Mouse (Mus musculus) stomach, embryonic 14.5 days (tissue): ENCODE data around the gene Olfr689. TPM values are rescaled to one million over a fixed set of nuclear protein-coding genes. Genes with fewer than 3 reads are reported as not detected.
"Not testable (repeated sequence)": the region's sequence is repeated elsewhere in the genome, so short reads cannot be mapped to it uniquely, and the experiment has no call there.

Experiments
- ATAC-seq: fragments of 200-750 bp; cut with Nextera tagmentation; 2 replicates; pipeline ENCODE4 v1.8.0; 2017; ENCODE audit warnings: low read depth, moderate TSS enrichment; ENCODE audit not compliant: insufficient number of reproducible peaks, insufficient read depth, low FRiP score
- H3K27ac ChIP-seq: fragments of 300-500 bp; sonication (generic); 2 replicates; pipeline ENCODE4 v1.5.1; 2014; ENCODE audit warnings: mild to moderate bottlenecking, low read length, moderate library complexity, mixed read lengths
- H3K27me3 ChIP-seq: fragments of 300-500 bp; sonication (generic); 2 replicates; pipeline ENCODE4 v1.6.1; 2014; ENCODE audit warnings: low read length, control low read depth, mixed read lengths; ENCODE audit not compliant: control insufficient read depth, insufficient read depth
- H3K36me3 ChIP-seq: fragments of 300-500 bp; sonication (generic); 2 replicates; pipeline ENCODE4 v1.6.1; 2014; ENCODE audit warnings: mild to moderate bottlenecking, control low read depth, low read length, moderate library complexity, mixed read lengths; ENCODE audit not compliant: control insufficient read depth, insufficient read depth
- H3K4me1 ChIP-seq: fragments of 300-500 bp; sonication (generic); 2 replicates; pipeline ENCODE4 v1.6.1; 2014; ENCODE audit warnings: low read length, control low read depth, mixed read lengths; ENCODE audit not compliant: control insufficient read depth, insufficient read depth
- H3K4me2 ChIP-seq: fragments of 300-500 bp; sonication (generic); replicated peaks from 2 replicates; pipeline ENCODE4 v1.6.1; 2014; ENCODE audit warnings: low read depth, low read length, control low read depth
- H3K4me3 ChIP-seq: fragments of 300-500 bp; sonication (generic); 2 replicates; pipeline ENCODE4 v1.5.1; 2014; ENCODE audit warnings: low read depth, low read length, control low read depth
- H3K9ac ChIP-seq: fragments of 300-500 bp; sonication (generic); replicated peaks from 2 replicates; pipeline ENCODE4 v1.6.1; 2014; ENCODE audit warnings: low read depth, mild to moderate bottlenecking, control low read depth, low read length, moderate library complexity, mixed read lengths
- H3K9me3 ChIP-seq: fragments of 300-500 bp; sonication (generic); 2 replicates; pipeline ENCODE4 v1.6.1; 2016; ENCODE audit warnings: low read depth, low read length, control low read depth; ENCODE audit not compliant: control insufficient read depth
- WGBS: fragments of 180-500 bp; shearing (Covaris S2); extraction: QIAGEN DNeasy Blood & Tissue Kit; methylation state at CpG from one replicate; pipeline ENCODE4 v1.1.7; 2014; 5-methylcytosine and 5-hydroxymethylcytosine counted together
- polyA plus RNA-seq: library from polyadenylated mRNA; unstranded; fragments of >200 nt; fragmentation: Nextera tagmentation; extraction: Ambion mirVana; gene quantifications from 2 replicates; pipeline ENCODE4 v1.2.1, GENCODE M21; 2014

Gene Olfr689
- not detected in 2 replicates for polyA plus RNA-seq

DNA sequence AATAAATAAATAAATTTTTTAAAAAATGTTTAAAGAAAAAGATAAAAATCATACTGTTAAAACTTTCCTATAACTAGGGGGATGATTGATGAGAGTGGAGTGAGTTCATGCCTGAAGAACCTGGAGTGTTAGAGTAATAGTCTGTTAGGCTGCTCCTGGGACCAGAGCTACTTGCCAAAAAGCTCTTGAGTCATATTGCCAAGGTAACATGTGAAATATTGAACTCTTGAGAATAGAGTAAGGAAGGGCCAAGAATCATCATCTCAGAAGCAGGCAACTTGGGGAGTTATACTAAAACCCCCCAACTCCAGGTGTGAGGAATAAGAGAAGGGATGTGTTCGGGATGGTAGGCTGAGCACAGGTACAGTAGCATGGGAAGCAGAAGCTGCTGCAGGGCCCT, at the start of gene Olfr689:
Gene Olfr689 (plus strand): TSS at position 301 of the 400 bp plus-strand sequence.
- Histone ChIP-seq H3K4me3 (no peak within 1 kb of the TSS), H3K27me3 (no peaks in the 10 kb centered on the region), H3K4me1 (no peaks in the 10 kb centered on the region), H3K36me3 (no peaks in the 10 kb centered on the region), H3K9me3 (no peaks in the 10 kb centered on the region), H3K27ac (no peak within 1 kb of the TSS), H3K4me2 (no peak within 1 kb of the TSS), H3K9ac (no peak within 1 kb of the TSS)
- no peak for ATAC-seq
- WGBS, result 81% methylated on average over 1 of the region's 1 CpGs

DNA sequence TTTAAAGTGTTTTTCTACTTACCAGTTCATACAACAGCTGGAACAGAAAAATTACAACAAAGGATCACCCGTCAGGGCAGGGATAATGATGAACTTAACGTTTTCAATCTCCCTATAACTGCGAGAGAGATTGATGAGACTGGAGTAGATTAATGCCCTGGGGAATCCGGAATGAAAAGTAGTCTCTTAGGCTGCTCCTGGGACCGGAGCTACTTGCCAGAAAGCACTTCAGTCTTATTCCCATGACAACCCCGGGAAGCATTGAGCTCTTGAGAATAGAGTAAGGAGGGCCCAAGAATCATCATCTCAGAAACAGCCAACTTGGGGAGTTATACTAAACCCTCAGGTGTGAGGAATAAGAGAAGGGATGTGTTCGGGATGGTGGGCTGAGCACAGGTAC, 38.5 kb upstream of the Olfr689 start:
- Histone ChIP-seq H3K9ac (no peak overlapping the region), H3K4me2 (no peak overlapping the region), H3K4me1 (no peaks in the 10 kb centered on the region), H3K4me3 (no peak overlapping the region), H3K27me3 (no peaks in the 10 kb centered on the region), H3K27ac (no peak overlapping the region), H3K9me3 (no peaks in the 10 kb centered on the region), H3K36me3 (no peaks in the 10 kb centered on the region)
- ATAC-seq, result no peak
- WGBS, result 60% methylated on average over 7 of the region's 7 CpGs

DNA sequence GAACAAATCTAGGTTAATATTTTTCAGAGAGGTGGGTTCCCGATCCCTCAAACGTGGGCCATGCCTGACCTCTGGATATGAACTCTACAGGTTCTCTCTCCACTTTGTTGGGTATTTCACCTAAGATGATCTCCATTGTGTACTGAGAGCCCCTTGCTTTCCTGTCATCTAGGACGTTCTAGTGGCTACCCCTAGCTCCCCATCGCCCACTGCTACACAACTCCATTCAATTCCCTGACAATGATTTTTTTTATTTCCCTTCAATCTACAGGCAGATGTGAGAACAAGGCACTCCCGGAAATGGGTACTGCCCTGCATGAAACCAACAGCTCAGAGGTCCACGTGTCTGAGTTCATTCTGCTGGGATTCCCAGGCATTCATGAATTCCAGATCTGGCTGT, 23.2 kb upstream of the Olfr689 start, which contains the start of gene Olfr688:
Gene Olfr688 (plus strand): TSS at position 301 of the 400 bp plus-strand sequence.
- 77% methylated on average over 6 of the region's 6 CpGs for WGBS
- no peak within 1 kb of the TSS for H3K27ac ChIP-seq
- no peaks in the 10 kb centered on the region for H3K4me1 ChIP-seq
- no peaks in the 10 kb centered on the region for H3K9me3 ChIP-seq
- H3K9ac ChIP-seq, result no peak within 1 kb of the TSS
- H3K4me3 ChIP-seq, result no peak within 1 kb of the TSS
- H3K4me2 ChIP-seq, result no peak within 1 kb of the TSS
- no peak for ATAC-seq
- H3K27me3 ChIP-seq, result no peaks in the 10 kb centered on the region
- no peaks in the 10 kb centered on the region for H3K36me3 ChIP-seq

DNA sequence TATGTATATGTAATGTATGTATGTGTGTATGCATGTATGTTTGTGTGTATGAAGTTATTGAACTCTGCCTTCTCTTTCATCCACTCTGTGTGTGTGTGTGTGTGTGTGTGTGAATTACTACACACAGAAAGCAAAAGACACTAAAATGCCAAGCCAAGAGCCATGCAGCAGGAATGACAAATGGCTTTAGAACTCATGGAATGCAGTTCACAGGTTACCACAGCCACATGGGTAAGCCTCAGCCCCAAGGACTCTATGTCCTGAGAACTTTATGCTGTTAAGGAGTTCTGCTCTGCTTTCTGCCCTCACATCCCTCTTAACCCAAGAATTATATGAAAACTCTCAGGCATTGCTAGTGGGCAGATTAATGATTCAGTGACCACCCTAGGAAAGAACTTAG, 20.9 kb upstream of the Olfr689 start:
- no peak overlapping the region for H3K4me3 ChIP-seq
- H3K36me3 ChIP-seq, result no peaks in the 10 kb centered on the region
- H3K9me3 ChIP-seq, result no peaks in the 10 kb centered on the region
- H3K4me1 ChIP-seq, result no peaks in the 10 kb centered on the region
- H3K9ac ChIP-seq, result no peak overlapping the region
- no peaks in the 10 kb centered on the region for H3K27me3 ChIP-seq
- H3K27ac ChIP-seq, result no peak overlapping the region
- no peak for ATAC-seq
- no peak overlapping the region for H3K4me2 ChIP-seq

DNA sequence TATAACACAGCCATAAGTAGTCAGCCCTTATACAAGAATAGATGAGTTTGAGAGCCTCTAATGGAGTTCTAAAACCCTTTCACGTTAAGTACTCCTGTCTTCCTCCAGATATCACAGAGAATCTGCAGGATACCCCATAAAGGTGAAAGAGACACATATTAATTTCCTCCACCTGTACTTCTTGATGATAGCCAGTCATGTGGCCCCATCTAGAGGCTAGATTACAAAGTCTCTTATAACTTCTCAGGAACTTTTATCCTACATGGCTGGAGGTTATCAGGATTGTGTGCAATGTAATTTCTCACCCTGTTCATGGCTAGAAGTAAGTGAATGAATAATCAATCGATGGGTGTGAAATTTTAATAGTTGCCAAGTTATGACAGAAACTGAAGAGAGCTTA, 14.3 kb downstream of the Olfr689 start:
- 67% methylated on average over 2 of the region's 2 CpGs for WGBS
- no peak for ATAC-seq
- H3K9me3 ChIP-seq, result no peaks in the 10 kb centered on the region

DNA sequence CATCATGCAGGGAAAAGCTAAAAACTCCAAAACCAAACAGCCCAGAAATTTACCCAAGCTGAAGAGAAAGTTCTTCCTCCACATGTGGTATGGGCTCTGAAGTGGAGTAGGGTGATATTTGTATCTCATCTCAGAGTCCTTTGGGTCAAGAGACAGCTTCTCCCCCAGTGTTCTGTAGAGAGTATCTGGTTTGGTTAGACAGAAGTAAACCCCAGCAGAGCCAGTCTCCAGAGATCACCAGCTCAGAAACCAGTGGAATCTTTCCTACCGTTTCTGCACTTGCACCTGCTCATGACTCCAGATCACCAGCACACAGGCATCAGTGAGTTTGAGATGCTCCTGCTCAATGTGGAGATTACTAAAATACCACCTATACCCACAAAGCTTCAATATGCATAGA, 23.0 kb downstream of the Olfr689 start, which contains the start of gene Olfr690:
Gene Olfr690 (minus strand): TSS at position 101 of the 400 bp plus-strand sequence.
- H3K36me3 ChIP-seq, result no peaks in the 10 kb centered on the region
- no peak for ATAC-seq
- H3K27ac ChIP-seq, result no peak within 1 kb of the TSS
- H3K27me3 ChIP-seq, result no peaks in the 10 kb centered on the region
- no peak within 1 kb of the TSS for H3K4me2 ChIP-seq
- no peak within 1 kb of the TSS for H3K4me3 ChIP-seq
- H3K9me3 ChIP-seq, result no peaks in the 10 kb centered on the region
- 82% methylated on average over 1 of the region's 1 CpGs for WGBS
- H3K9ac ChIP-seq, result no peak within 1 kb of the TSS
- H3K4me1 ChIP-seq, result no peaks in the 10 kb centered on the region

More for the DNA sequence above, 14.3 kb downstream of the Olfr689 start:
- no peaks in the 10 kb centered on the region for H3K27me3 ChIP-seq
- H3K4me2 ChIP-seq, result no peak overlapping the region
- no peak overlapping the region for H3K27ac ChIP-seq
- H3K4me1 ChIP-seq, result no peaks in the 10 kb centered on the region
- H3K4me3 ChIP-seq, result no peak overlapping the region
- no peaks in the 10 kb centered on the region for H3K36me3 ChIP-seq
- H3K9ac ChIP-seq, result no peak overlapping the region

DNA sequence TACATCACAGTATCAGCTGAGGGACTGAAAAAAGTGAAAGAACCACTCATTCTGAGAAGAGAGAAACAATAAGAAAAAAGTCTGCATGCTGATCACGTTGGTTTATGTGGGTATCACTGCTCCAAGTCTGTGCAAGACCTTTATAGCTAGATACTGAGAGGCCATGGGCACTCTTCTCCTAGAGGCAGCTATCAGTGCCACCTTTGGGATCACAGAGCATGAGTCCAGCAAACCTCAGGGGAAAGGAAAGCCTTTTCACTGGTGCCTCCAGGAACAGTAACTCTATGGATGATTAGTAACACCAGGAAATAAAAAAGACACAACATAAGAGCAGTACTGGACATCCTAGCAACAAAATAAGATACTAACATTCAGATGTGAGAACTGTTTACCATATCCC, 31.2 kb downstream of the Olfr689 start, which contains the start of gene Olfr691:
Gene Olfr691 (minus strand): TSS at position 101 of the 400 bp plus-strand sequence.
- 53% methylated on average over 1 of the region's 1 CpGs for WGBS

DNA sequence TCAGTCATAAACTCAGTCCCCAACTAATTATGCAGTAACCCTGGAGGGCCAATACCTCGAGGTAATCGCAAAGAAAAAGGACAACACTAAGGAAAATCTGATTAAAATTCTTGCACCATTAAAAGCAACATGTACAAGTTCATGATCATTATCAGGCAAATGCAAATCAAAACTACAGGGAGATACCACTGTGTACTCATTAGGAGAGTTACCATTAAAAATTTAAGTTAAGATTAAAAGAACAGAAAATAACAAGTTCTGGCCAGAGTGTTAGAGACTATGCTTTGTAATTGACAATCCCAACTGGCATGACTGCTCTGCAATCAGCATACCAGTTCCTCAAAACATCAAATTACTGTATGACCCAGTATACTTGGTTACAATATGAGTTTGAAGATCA, 31.8 kb downstream of the Olfr689 start:
- H3K4me3 ChIP-seq, result no peak overlapping the region
- no peaks in the 10 kb centered on the region for H3K9me3 ChIP-seq
- H3K27me3 ChIP-seq, result no peaks in the 10 kb centered on the region
- no peak for ATAC-seq
- no peak overlapping the region for H3K4me2 ChIP-seq
- 78% methylated on average over 2 of the region's 2 CpGs for WGBS
- H3K36me3 ChIP-seq, result no peaks in the 10 kb centered on the region
- H3K4me1 ChIP-seq, result no peaks in the 10 kb centered on the region
- no peak overlapping the region for H3K9ac ChIP-seq
- no peak overlapping the region for H3K27ac ChIP-seq

More for the DNA sequence above, 31.2 kb downstream of the Olfr689 start, which contains the start of gene Olfr691:
- H3K4me3 ChIP-seq, result no peak within 1 kb of the TSS
- no peaks in the 10 kb centered on the region for H3K27me3 ChIP-seq
- no peak for ATAC-seq
- H3K36me3 ChIP-seq, result no peaks in the 10 kb centered on the region
- no peaks in the 10 kb centered on the region for H3K9me3 ChIP-seq
- no peak within 1 kb of the TSS for H3K27ac ChIP-seq
- H3K4me2 ChIP-seq, result no peak within 1 kb of the TSS
- H3K9ac ChIP-seq, result no peak within 1 kb of the TSS
- H3K4me1 ChIP-seq, result no peaks in the 10 kb centered on the region

DNA sequence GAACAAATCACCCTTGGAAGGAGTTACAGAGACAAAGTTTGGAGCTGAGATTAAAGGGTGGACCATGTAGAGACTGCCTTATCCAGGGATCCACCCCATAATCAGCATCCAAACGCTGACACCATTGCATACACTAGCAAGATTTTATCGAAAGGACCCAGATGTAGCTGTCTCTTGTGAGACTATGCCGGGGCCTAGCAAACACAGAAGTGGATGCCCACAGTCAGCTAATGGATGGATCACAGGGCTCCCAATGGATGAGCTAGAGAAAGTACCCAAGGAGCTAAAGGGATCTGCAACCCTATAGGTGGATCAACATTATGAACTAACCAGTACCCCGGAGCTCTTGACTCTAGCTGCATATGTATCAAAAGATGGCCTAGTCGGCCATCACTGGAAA, 45.1 kb downstream of the Olfr689 start:
- H3K4me3 ChIP-seq, H3K27ac ChIP-seq, H3K4me2 ChIP-seq, H3K27me3 ChIP-seq, H3K4me1 ChIP-seq, H3K9ac ChIP-seq, H3K36me3 ChIP-seq, H3K9me3 ChIP-seq, ATAC-seq: not testable (repeated sequence)
- no CpG with 5 or more reads among the region's 5 CpGs for WGBS
